Mouse (Mus musculus) thymus, adult 2 months (tissue): Measurements from ENCODE around the gene Xbp1. TPM values are rescaled to one million over a fixed set of nuclear protein-coding genes. Genes with fewer than 3 reads are reported as not detected.

Source experiments
- DNase-seq: peaks from one replicate; pipeline ENCODE4 v3.0.0; 2021
- H3K27ac ChIP-seq: fragments of 200-500 bp; 2 replicates; pipeline ENCODE4 v1.5.1; 2012; ENCODE audit warnings: low read length, control low read depth; ENCODE audit not compliant: control insufficient read depth, insufficient read depth
- H3K27me3 ChIP-seq: fragments of 200-500 bp; 2 replicates; pipeline ENCODE4 v1.6.1; 2012; ENCODE audit warnings: mild to moderate bottlenecking, low read length, moderate library complexity, mixed read lengths; ENCODE audit not compliant: control insufficient read depth, insufficient read depth
- H3K36me3 ChIP-seq: fragments of 200-500 bp; 2 replicates; pipeline ENCODE4 v1.6.1; 2012; ENCODE audit warnings: mild to moderate bottlenecking, low read length, moderate library complexity; ENCODE audit not compliant: control insufficient read depth, insufficient read depth
- H3K4me1 ChIP-seq: fragments of 200-500 bp; replicated peaks from 2 replicates; pipeline ENCODE4 v1.6.1; 2012; ENCODE audit warnings: low read length; ENCODE audit not compliant: control insufficient read depth, insufficient read depth
- H3K4me3 ChIP-seq: fragments of 200-500 bp; 2 replicates; pipeline ENCODE4 v1.5.1; 2012; ENCODE audit warnings: mild to moderate bottlenecking, low read length, control low read depth, moderate library complexity; ENCODE audit not compliant: control insufficient read depth, insufficient read depth
- CTCF ChIP-seq: fragments of 200-500 bp; IDR thresholded peaks from 2 replicates; pipeline ENCODE4 v1.5.1; 2012; ENCODE audit warnings: mild to moderate bottlenecking, control low read depth, low read length, moderate library complexity, borderline replicate concordance; ENCODE audit not compliant: control insufficient read depth, poor library complexity, insufficient read depth; ENCODE audit errors: extremely low read depth
- POLR2A ChIP-seq: fragments of 200-500 bp; IDR thresholded peaks from 2 replicates; pipeline ENCODE4 v1.6.1; 2012; ENCODE audit warnings: mild to moderate bottlenecking, low read length, control low read depth, moderate library complexity; ENCODE audit not compliant: control insufficient read depth, poor library complexity, insufficient read depth; ENCODE audit errors: extremely low read depth
- WGBS: fragments of 180-500 bp; shearing (Covaris S2); methylation state at CpG from one replicate; pipeline ENCODE4 v1.1.7; 2018; 5-methylcytosine and 5-hydroxymethylcytosine counted together
- polyA plus RNA-seq: library from polyadenylated mRNA; depleted of rRNA; stranded (reverse); fragments of >200 nt; gene quantifications from 2 replicates; pipeline ENCODE4 v1.2.3, GENCODE M21; 2012

Gene Xbp1
- polyA plus RNA-seq, 1 experiment = 113 TPM

DNA sequence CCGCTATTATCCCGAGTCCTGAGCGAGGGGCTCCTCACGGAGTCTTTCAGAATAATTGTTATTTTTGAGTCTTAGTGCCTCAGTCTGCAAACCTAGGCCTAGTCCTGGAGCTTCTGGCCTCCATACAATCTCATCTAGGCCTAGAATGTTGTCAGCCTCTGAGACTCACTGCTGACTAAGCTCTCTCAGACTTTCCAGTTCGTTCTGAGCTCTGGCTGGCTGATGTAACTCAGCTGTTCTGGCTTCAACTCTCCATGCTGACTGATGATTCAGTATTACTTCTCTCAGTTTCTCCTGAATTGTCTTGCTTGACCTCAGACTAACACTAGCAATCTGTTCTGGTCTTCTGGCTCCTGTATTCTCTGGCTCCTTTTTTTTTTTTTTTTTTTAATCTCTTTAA, 31.0 kb downstream of the Xbp1 start:
- TF ChIP-seq POLR2A = no peak
- TF ChIP-seq CTCF = no peak
- no peaks in the 10 kb centered on the region for H3K36me3 ChIP-seq
- DNase-seq = no peak
- 94% methylated on average over 5 of the region's 5 CpGs for WGBS
- no peaks in the 10 kb centered on the region for H3K4me1 ChIP-seq
- H3K4me3 ChIP-seq = no peak overlapping the region
- H3K27me3 ChIP-seq = no peaks in the 10 kb centered on the region
- H3K27ac ChIP-seq = no peak overlapping the region

DNA sequence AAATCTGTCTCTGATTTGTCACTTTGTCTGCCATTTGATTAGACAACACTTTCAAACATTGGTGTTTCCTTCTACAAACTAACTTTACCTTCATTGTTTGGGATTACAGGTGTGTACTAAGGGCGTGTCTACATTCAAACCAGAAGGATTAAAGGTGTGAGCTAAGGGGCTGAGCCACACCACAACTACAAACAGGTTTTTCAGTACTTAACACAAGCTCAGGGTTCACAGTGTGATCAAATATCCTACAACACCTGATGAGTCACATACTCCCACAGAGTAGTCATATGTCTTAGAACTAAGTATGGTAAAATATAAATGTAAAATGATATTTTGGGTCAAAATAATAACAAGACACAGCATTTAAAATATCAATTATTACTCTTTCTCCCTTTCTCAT, 31.5 kb downstream of the Xbp1 start:
- H3K27me3 ChIP-seq = no peaks in the 10 kb centered on the region
- TF ChIP-seq POLR2A (no peak), CTCF (no peak)
- no peak for DNase-seq
- WGBS = 93% methylated on average over 1 of the region's 1 CpGs
- H3K36me3 ChIP-seq = no peaks in the 10 kb centered on the region
- H3K4me1 ChIP-seq = no peaks in the 10 kb centered on the region
- H3K27ac ChIP-seq = no peak overlapping the region
- no peak overlapping the region for H3K4me3 ChIP-seq

DNA sequence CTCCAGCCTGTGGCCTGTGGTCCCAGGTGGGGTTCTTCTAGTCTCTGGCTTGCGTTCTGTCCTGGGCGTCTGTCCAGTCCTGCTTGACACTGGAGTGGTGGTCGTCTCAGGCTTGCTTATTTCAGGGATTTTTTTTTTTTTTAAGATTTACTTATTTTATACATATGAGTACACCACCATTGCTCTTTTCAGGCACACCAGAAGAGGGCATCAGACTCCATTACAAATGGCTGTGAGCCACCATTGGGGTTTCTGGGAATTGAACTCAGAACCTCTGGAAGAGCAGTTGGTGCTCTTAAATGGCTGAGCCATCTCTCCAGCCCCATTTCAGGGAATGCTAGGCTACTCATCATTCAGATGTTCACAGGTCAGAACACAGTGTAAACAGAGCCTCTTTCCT, 39.8 kb downstream of the Xbp1 start:
- TF ChIP-seq POLR2A (no peak), CTCF (no peak)
- no peaks in the 10 kb centered on the region for H3K4me1 ChIP-seq
- H3K27me3 ChIP-seq = no peaks in the 10 kb centered on the region
- H3K4me3 ChIP-seq = no peak overlapping the region
- no peak for DNase-seq
- H3K27ac ChIP-seq = no peak overlapping the region
- 56% methylated on average over 3 of the region's 3 CpGs for WGBS
- H3K36me3 ChIP-seq = no peaks in the 10 kb centered on the region

DNA sequence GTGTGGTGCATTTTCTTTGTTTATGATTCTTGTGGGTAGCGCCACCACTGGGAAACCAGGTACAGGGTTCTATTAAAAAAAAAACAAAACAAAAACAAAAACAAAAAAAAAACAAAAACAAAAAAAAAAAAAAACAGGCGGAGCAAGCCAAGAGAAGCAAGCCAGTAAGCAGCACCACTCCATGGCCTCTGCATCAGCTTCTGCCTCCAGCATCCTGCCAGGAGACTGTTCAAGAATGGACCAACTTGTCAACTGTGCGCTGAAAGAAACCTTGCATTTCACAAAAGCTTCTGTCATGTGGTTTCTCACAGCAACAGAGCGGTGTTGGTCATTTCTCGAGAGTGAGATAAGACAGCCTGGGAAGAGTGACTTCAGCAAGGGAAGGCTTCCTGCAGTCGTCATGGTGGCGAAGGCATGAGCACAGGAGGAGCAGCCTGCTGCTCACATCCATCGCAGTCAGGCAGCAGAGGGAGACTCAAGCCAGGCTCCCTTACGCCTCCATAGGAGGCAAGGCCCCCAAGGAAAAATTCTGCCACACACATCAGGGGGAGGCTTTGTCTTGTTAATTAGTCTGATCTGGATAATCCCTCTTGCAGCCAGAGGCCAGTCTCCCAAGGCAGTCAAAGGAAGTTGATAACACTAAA, 42.3 kb downstream of the Xbp1 start:
- whole genome bisulfite sequencing = 82% methylated on average over 9 of the region's 9 CpGs
- H3K36me3 ChIP-seq = no peaks in the 10 kb centered on the region
- DNase-seq = no peak
- no peak overlapping the region for H3K4me3 ChIP-seq
- no peak for TF ChIP-seq CTCF
- no peak for TF ChIP-seq POLR2A
- no peaks in the 10 kb centered on the region for H3K27me3 ChIP-seq
- no peak overlapping the region for H3K27ac ChIP-seq
- H3K4me1 ChIP-seq = no peaks in the 10 kb centered on the region

DNA sequence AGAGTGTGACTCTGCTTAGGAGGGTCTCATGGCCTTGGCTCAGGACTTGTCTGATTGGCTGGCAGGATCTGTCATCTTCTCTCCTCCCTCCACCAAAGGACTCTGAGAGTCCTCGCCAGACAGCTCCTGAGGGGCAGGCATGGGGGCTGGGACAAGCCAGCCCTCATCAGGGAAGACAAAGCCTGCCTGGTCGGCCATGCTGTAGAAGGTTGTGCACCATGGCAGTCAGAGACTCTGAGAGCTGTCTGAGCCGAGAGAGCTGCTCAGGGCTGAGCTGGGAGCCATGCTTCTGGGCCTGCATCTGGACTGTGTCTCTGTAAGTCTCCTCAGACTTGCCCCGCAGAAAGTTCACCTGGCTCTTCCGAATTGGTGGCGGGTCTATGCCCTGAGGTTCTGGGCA, 43.4 kb downstream of the Xbp1 start:
- WGBS = 93% methylated on average over 6 of the region's 6 CpGs
- no peaks in the 10 kb centered on the region for H3K4me1 ChIP-seq
- TF ChIP-seq CTCF (no peak), POLR2A (no peak)

DNA sequence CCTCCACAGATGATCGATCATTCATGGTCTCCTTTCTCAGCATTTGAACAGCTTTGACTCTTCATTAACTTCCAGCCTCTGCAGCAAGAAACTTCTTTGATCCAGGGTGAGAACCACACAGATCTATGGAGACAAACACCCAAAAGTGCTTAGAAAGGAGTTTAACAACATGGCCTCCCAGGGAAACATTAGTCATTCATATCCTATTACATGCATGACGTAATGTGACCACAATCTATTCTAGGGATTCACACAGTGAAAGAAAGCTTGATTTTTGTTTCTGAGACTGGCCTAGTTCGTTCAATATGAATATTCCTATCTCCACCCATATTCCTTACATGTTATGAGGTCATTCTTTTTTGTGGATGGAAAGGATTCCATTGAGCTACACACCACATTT, 45.1 kb downstream of the Xbp1 start:
- WGBS = 92% methylated on average over 3 of the region's 3 CpGs
- TF ChIP-seq POLR2A (no peak), CTCF (no peak)
- no peaks in the 10 kb centered on the region for H3K36me3 ChIP-seq
- H3K4me3 ChIP-seq = no peak overlapping the region
- H3K27me3 ChIP-seq = no peaks in the 10 kb centered on the region
- DNase-seq = no peak
- H3K27ac ChIP-seq = no peak overlapping the region
- H3K4me1 ChIP-seq = no peaks in the 10 kb centered on the region

More for the DNA sequence above, 43.4 kb downstream of the Xbp1 start:
- DNase-seq = no peak
- Histone ChIP-seq H3K36me3 (no peaks in the 10 kb centered on the region), H3K4me3 (no peak overlapping the region), H3K27ac (no peak overlapping the region), H3K27me3 (no peaks in the 10 kb centered on the region)

DNA sequence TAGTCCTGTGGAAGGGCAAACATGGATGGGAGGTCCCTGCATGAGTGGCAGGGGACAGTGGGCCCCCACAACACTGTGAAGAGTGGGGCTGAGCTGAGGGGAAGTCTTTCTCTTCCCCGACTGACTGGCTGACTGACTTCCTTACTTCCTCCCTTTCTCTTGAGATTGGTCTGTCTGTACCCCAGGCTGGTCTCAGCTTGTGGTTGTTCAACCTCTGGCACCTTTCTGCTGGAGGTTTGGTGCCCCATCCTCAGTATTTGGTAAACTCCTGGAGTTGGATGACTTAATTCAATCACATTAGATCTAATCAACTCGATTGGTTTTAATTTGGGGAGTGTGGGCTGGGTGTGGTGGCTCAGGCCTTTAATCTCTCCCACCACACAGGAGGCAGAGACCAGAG, 46.0 kb downstream of the Xbp1 start:
- Histone ChIP-seq H3K27me3 (no peaks in the 10 kb centered on the region), H3K27ac (no peak overlapping the region), H3K36me3 (no peaks in the 10 kb centered on the region), H3K4me1 (no peaks in the 10 kb centered on the region), H3K4me3 (no peak overlapping the region)
- TF ChIP-seq CTCF (no peak), POLR2A (no peak)
- no peak for DNase-seq
- 35% methylated on average over 2 of the region's 2 CpGs for WGBS
